14 mouse cellular contexts compared by ENCODE assay signal in the genomic region with DNA sequence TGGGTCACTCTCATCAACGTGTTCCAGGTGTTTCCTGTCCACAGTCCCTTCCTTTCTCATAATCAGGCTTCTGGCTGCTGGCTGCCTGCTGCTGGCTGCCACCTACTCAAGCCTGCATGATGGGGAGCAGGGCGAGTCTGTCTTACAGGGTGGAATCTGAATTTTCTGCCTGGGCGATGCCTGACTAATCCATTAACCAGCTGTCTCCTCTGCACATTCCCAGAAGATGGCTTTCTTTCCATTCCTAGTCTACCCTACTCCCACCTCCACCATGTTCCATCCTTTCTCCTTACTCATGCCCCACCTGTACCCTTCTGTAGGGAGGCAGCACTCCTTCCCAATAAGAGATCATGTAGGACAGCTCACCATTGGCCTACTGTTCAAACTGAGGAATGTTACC. TPM values are rescaled to one million over a fixed set of nuclear protein-coding genes. Genes with fewer than 3 reads are reported as not detected.
A peak's percentile ranks its signal among the peaks of the same experiment; 100 is the strongest.
DNase-seq lines count a peak whose midpoint lies in the region.
"Had no signal": no experiment of that assay in that cellular context is flagged by ENCODE, and none has a peak within 500 bp of the region (broad histone marks: within the 10 kb centered on the region; RNA-seq: fewer than 3 reads in every experiment).

No protein-coding gene starts in this region.

- intact Hi-C loops in heart, postnatal 10 days (cut with DNase I), result no loop called here

- DNase-seq in heart, adult 11 months, result peak; percentile 67
- no peak for DNase-seq in heart, postnatal 10 days
- peak; percentile 87 for DNase-seq in right cerebral cortex, adult 18-20 months
- no peak for DNase-seq in right cerebral cortex, postnatal 10 days (ENCODE audit: low spot score in 2 of 2)
- peak; percentile 77 for DNase-seq in layer of hippocampus, adult 9-11 months
- peak; percentile 79 for DNase-seq in telencephalon, adult 2 months (ENCODE audit: low read depth, low spot score)
- DNase-seq in adrenal gland, adult (ENCODE audit: inconsistent age in 2 of 2, low spot score in 1 of 2), result no peak
- DNase-seq: cerebellum, adult 8-10 months; gastrocnemius, postnatal 10 days; heart, adult 2 months; heart, postnatal 4 days; kidney, adult 11 months; retina, postnatal 1 day had no signal

RNA-seq across cellular contexts. Expression of gene Slc1a2, which starts 45.1 kb away (rescaled TPM):
- total RNA-seq in heart, postnatal 10 days (2021), result under 1 TPM; 0.20 to 0.26 TPM
- total RNA-seq: common myeloid progenitor, adult 5-6 weeks had no signal

Comparison
In these comparisons a context has a peak if more than half of its experiments do, and no peak if none do; other contexts are left out.
1. DNase-seq: peak in heart, adult 11 months (single experiment), right cerebral cortex, adult 18-20 months (single experiment), layer of hippocampus, adult 9-11 months (single experiment) and telencephalon, adult 2 months (single experiment); none in heart, postnatal 10 days (0 of 2), right cerebral cortex, postnatal 10 days (0 of 2) and adrenal gland, adult (0 of 2).